In the genomic region with DNA sequence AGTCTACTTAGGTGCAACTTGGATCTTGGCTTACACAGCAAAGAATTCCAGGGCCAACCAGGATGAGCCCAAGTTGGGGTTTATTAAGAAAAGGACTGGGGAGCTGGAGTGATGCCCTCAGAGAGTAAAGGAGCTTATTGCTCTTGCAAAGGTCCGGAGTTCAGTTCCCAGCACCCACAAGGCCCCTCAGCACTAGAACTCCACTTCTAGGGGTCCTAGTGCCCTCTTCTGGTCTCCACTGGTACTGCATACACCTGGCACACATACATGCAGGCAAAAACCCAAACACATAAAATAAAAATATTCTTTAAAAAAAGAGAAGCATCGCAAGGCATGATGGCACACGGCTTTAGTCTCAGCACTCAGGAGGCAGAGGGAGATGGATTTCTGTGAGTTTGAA, we compare ENCODE assay signal across 18 mouse cellular contexts. TPM values are rescaled to one million over a fixed set of nuclear protein-coding genes. Genes with fewer than 3 reads are reported as not detected.
A peak's percentile ranks its signal among the peaks of the same experiment; 100 is the strongest.
DNase-seq lines count a peak whose midpoint lies in the region; ATAC-seq and TF ChIP-seq lines count a peak whose summit lies in the region.
"Had no signal": no experiment of that assay in that cellular context is flagged by ENCODE, and none has a peak within 500 bp of the region (broad histone marks: within the 10 kb centered on the region; RNA-seq: fewer than 3 reads in every experiment).

No protein-coding gene starts in this region.

- H3K4me3 ChIP-seq in kidney, adult 2 months (ENCODE audit: insufficient read depth, low read depth, low read length): no peak overlapping the region
- no peak overlapping the region for H3K4me3 ChIP-seq in lung, postnatal 0 days (ENCODE audit: low read depth, low read length)
- H3K4me3 ChIP-seq in G1E (ENCODE audit: low read depth, low read length): no peak overlapping the region
- H3K4me3 ChIP-seq: forebrain, embryonic 13.5 days; hindbrain, embryonic 12.5 days; limb, embryonic 15.5 days had no signal

- DNase-seq in kidney, adult 2 months: no peak
- no peak for DNase-seq in kidney, postnatal 25 days
- DNase-seq in lung, postnatal 0 days (ENCODE audit: low spot score): no peak
- DNase-seq in lung, adult 18-20 months: no peak
- DNase-seq in G1E (ENCODE audit: low spot score): no peak
- DNase-seq in brain, embryonic 14.5 days (ENCODE audit: low read depth): no peak
- DNase-seq in urinary bladder, postnatal 10 days (ENCODE audit: low spot score): no peak
- DNase-seq: cerebellum, adult 11 months; cerebellum, postnatal 36 days; kidney, adult 18-20 months; kidney, postnatal 36 days; lung, postnatal 14 days; right cerebral cortex, adult 18-20 months; thymus, postnatal 14 days had no signal

- no peaks in the 10 kb centered on the region for H3K4me1 ChIP-seq in kidney, adult 2 months (ENCODE audit: control insufficient read depth, insufficient read depth, low read length)
- peaks cover 4% of the 10 kb centered on the region; the same call in 1 of the 2 replicates for H3K4me1 ChIP-seq in lung, postnatal 0 days (ENCODE audit: insufficient read depth, low read depth, low read length)
- H3K4me1 ChIP-seq in G1E (ENCODE audit: insufficient read depth, low read depth, low read length): peaks cover 25% of the 10 kb centered on the region

- WGBS in kidney, adult 2 months: 96% methylated on average over 3 of the region's 3 CpGs
- 97% methylated on average over 3 of the region's 3 CpGs for WGBS in lung, postnatal 0 days

- H3K9ac ChIP-seq in lung, postnatal 0 days (replicated peaks; ENCODE audit: low read depth): no peak overlapping the region
- H3K9ac ChIP-seq: forebrain, embryonic 13.5 days; hindbrain, embryonic 12.5 days; limb, embryonic 15.5 days had no signal

- ATAC-seq in lung, postnatal 0 days: no peak
- ATAC-seq in G1E (ENCODE audit: extremely low read depth, insufficient number of reproducible peaks, low FRiP score, poor library complexity, severe bottlenecking): no peak
- ATAC-seq: CD4-positive, CD25-positive, alpha-beta regulatory T cell, adult 4 months; forebrain, embryonic 13.5 days had no signal

- no peak overlapping the region for H3K27ac ChIP-seq in kidney, adult 2 months (ENCODE audit: insufficient read depth, low read depth, low read length)
- H3K27ac ChIP-seq in lung, postnatal 0 days (ENCODE audit: low read length): no peak overlapping the region
- H3K27ac ChIP-seq: forebrain, embryonic 13.5 days; hindbrain, embryonic 12.5 days had no signal

- TF ChIP-seq CTCF in kidney, adult 2 months (conservative IDR thresholded peaks at IDR 0.05; ENCODE audit: insufficient read depth, insufficient read length, low read depth, low read length): peak; percentile 18; the same call in 1 of the 2 replicates
- TF ChIP-seq CTCF in lung, postnatal 0 days (IDR thresholded peaks at IDR 0.05): peak; percentile 50
- TF ChIP-seq CTCF in G1E (IDR thresholded peaks at IDR 0.05; ENCODE audit: low read depth, low read length): peak; percentile 13; the same call in 1 of the 2 replicates
- peak; percentile 3; the same call in 1 of the 2 replicates for TF ChIP-seq CTCF in brain, embryonic 14.5 days (IDR thresholded peaks at IDR 0.05; ENCODE audit: borderline replicate concordance, extremely low read depth, insufficient read depth, insufficient read length)

- no peaks in the 10 kb centered on the region for H3K27me3 ChIP-seq in kidney, adult 2 months (replicated peaks; ENCODE audit: control insufficient read depth, insufficient read depth, low read length)
- H3K27me3 ChIP-seq in lung, postnatal 0 days (replicated peaks; ENCODE audit: insufficient read depth, low read length): no peaks in the 10 kb centered on the region
- H3K27me3 ChIP-seq in G1E (ENCODE audit: insufficient read depth, low read length): peaks cover 37% of the 10 kb centered on the region

- TF ChIP-seq POLR2A in kidney, adult 2 months (IDR thresholded peaks at IDR 0.05; ENCODE audit: low read depth, low read length): no peak
- no peak for TF ChIP-seq POLR2A in brain, embryonic 14.5 days (IDR thresholded peaks at IDR 0.05; ENCODE audit: borderline replicate concordance, extremely low read depth, insufficient read depth, insufficient read length, poor library complexity, severe bottlenecking)

- H3K36me3 ChIP-seq in kidney, adult 2 months (ENCODE audit: control insufficient read depth, insufficient read depth, low read length): no peaks in the 10 kb centered on the region
- no peaks in the 10 kb centered on the region for H3K36me3 ChIP-seq in lung, postnatal 0 days (ENCODE audit: insufficient read depth, low read length)
- no peaks in the 10 kb centered on the region for H3K36me3 ChIP-seq in G1E (replicated peaks)
- H3K36me3 ChIP-seq: hindbrain, embryonic 12.5 days; limb, embryonic 15.5 days had no signal

- no peak overlapping the region for H3K4me2 ChIP-seq in lung, postnatal 0 days (replicated peaks; ENCODE audit: low read depth, low read length)
- H3K4me2 ChIP-seq: forebrain, embryonic 13.5 days; hindbrain, embryonic 12.5 days; limb, embryonic 15.5 days had no signal

- H3K9me3 ChIP-seq in lung, postnatal 0 days (ENCODE audit: low read length): no peaks in the 10 kb centered on the region
- H3K9me3 ChIP-seq in G1E (replicated peaks): peaks cover 4% of the 10 kb centered on the region
- H3K9me3 ChIP-seq: limb, embryonic 15.5 days had no signal

- TF ChIP-seq EP300 in lung, postnatal 0 days (IDR thresholded peaks at IDR 0.05): no peak

RNA-seq across cellular contexts. Expression of a gene that starts 4.8 kb away (rescaled TPM):
- 217 and 221 TPM in 2 replicates for polyA plus RNA-seq in kidney, adult 2 months (2012; rRNA removed)
- polyA plus RNA-seq in lung, postnatal 0 days (2015; fragmentation: Nextera tagmentation; extraction: Ambion mirVana): 97.0 TPM in 2 replicates
- total RNA-seq in G1E (2014; fragmentation: Nextera tagmentation): 17.2 and 18.7 TPM in 2 replicates
- 23.0 and 23.5 TPM in 2 replicates for total RNA-seq in G1E (2017)
- polyA plus RNA-seq in G1E (2012): 29.8 and 37.0 TPM in 2 replicates
- 6.2 and 9.7 TPM in 2 replicates for polyA plus RNA-seq in brain, embryonic 14.5 days (2012; rRNA removed)
